Mouse (Mus musculus): ENCODE data around the gene Naa16.

The Naa16 gene

GRCm38 (mm10) chr14:79281894-79282553 is 108.6 kb downstream of the Naa16 start:
- in situ Hi-C loops (cut with MboI; ENCODE audit: unreplicated experiment in 2 of 2) = no loop called here

GRCm38 (mm10) chr14:79280456-79280855 is 110.1 kb downstream of the Naa16 start:
- in situ Hi-C loops (cut with MboI; ENCODE audit: unreplicated experiment in 2 of 2) = no loop called here

- in situ Hi-C loops (cut with MboI; ENCODE audit: unreplicated experiment in 2 of 2) = no loop called here
Observed at GRCm38 (mm10) chr14:79279494-79279893, 111.1 kb downstream of the Naa16 start.

GRCm38 (mm10) chr14:79278927-79279326 is 111.7 kb downstream of the Naa16 start:
- in situ Hi-C loops (cut with MboI; ENCODE audit: unreplicated experiment in 2 of 2) = no loop called here

GRCm38 (mm10) chr14:79277922-79278321 is 112.7 kb downstream of the Naa16 start:
- in situ Hi-C loops (cut with MboI; ENCODE audit: unreplicated experiment in 2 of 2) = no loop called here

- in situ Hi-C loops (cut with MboI; ENCODE audit: unreplicated experiment in 2 of 2) = no loop called here
Observed at GRCm38 (mm10) chr14:79275870-79276395, 114.6 kb downstream of the Naa16 start.

- in situ Hi-C loops (cut with MboI; ENCODE audit: unreplicated experiment in 2 of 2) = no loop called here
Observed at GRCm38 (mm10) chr14:79275441-79275840, 115.1 kb downstream of the Naa16 start.
